Mouse (Mus musculus) large intestine, adult 2 months (tissue): ENCODE results near the gene Aptx. TPM values are rescaled to one million over a fixed set of nuclear protein-coding genes. Genes with fewer than 3 reads are reported as not detected.

ENCODE experiments used
- DNase-seq: peaks from one replicate; pipeline ENCODE4 v3.0.0-alpha.2; 2012; ENCODE audit warnings: low read depth, low spot score
- WGBS: fragments of 180-500 bp; shearing (Covaris S2); methylation state at CpG from one replicate; pipeline ENCODE4 v1.1.7; 2018; 5-methylcytosine and 5-hydroxymethylcytosine counted together
- polyA plus RNA-seq: library from polyadenylated mRNA; depleted of rRNA; stranded (reverse); fragments of >200 nt; gene quantifications from 2 replicates; pipeline ENCODE4 v1.2.3, GENCODE M21; 2012; rRNA removed

Aptx gene
- polyA plus RNA-seq, 1 experiment = 7.3 TPM

- no peak for DNase-seq
- WGBS = 36% methylated on average over 5 of the region's 5 CpGs
These were observed 25.9 kb downstream of the Aptx start for GRCm38 (mm10) chr4:40677132-40677531.

GRCm38 (mm10) chr4:40676338-40676737 lies 26.7 kb downstream of the Aptx start:
- no peak for DNase-seq
- WGBS = 13% methylated on average over 14 of the region's 14 CpGs

- DNase-seq = no peak
- WGBS = 95% methylated on average over 5 of the region's 5 CpGs
These were observed 29.5 kb downstream of the Aptx start for GRCm38 (mm10) chr4:40673526-40673925.

- WGBS = 75% methylated on average over 9 of the region's 9 CpGs
- DNase-seq = no peak
These were observed 36.6 kb downstream of the Aptx start for GRCm38 (mm10) chr4:40666237-40667012.

- DNase-seq = no peak
- 90% methylated on average over 2 of the region's 2 CpGs for WGBS
These were observed 51.9 kb downstream of the Aptx start for GRCm38 (mm10) chr4:40651055-40651454.

GRCm38 (mm10) chr4:40649111-40649510 lies 53.9 kb downstream of the Aptx start:
- 62% methylated on average over 5 of the region's 5 CpGs for WGBS
- DNase-seq = no peak

GRCm38 (mm10) chr4:40643567-40643966 lies 59.4 kb downstream of the Aptx start:
- 62% methylated on average over 5 of the region's 5 CpGs for WGBS
- DNase-seq = no peak

- 86% methylated on average over 4 of the region's 4 CpGs for WGBS
These were observed 62.0 kb downstream of the Aptx start for GRCm38 (mm10) chr4:40640991-40641390.

More at GRCm38 (mm10) chr4:40640991-40641390, 62.0 kb downstream of the Aptx start:
- no peak for DNase-seq

Other genes with a start within 250 kb of the Aptx start
- gene Tmem215, start 231.0 kb downstream of the Aptx start, polyA plus RNA-seq = 0.04 and 0.05 TPM in 2 replicates
- gene Dnaja1, start 19.0 kb upstream of the Aptx start, polyA plus RNA-seq = 9.2 and 11.4 TPM in 2 replicates
- gene Smu1, start 54.7 kb upstream of the Aptx start, polyA plus RNA-seq = 28.7 and 30.0 TPM in 2 replicates
- 55.4 and 71.0 TPM in 2 replicates for gene B4galt1, start 150.8 kb upstream of the Aptx start, polyA plus RNA-seq
- 16,689 and 16,845 TPM in 2 replicates for gene Spink4, start 216.9 kb upstream of the Aptx start, polyA plus RNA-seq
- gene Bag1, start 245.1 kb upstream of the Aptx start, polyA plus RNA-seq = 85.1 and 89.6 TPM in 2 replicates
- 23.5 and 24.8 TPM in 2 replicates for gene Chmp5, start 245.2 kb upstream of the Aptx start, polyA plus RNA-seq